Mouse (Mus musculus) adrenal gland, adult 10 weeks (tissue): ENCODE results near the gene Sppl3. TPM values are rescaled to one million over a fixed set of nuclear protein-coding genes. Genes with fewer than 3 reads are reported as not detected.

Experiments used
- polyA plus RNA-seq: library from polyadenylated mRNA; stranded (reverse); fragments of 350-450 nt; fragmentation: Illumina TruSeq; extraction: RNeasy Lipid Tissue Mini Kit (QIAGEN cat#74804); gene quantifications from one replicate; pipeline ENCODE4 v1.2.3, GENCODE M21; 2014; ENCODE audit warnings: low read depth, low replicate concordance

Sppl3 gene
- polyA plus RNA-seq: 59.7 TPM

GRCm38 (mm10) chr5:115010577-115011216 is at the start of gene Sppl3:
Gene Sppl3 (plus strand): TSS chr5:115011137.

GRCm38 (mm10) chr5:114970824-114971227 is 40.1 kb upstream of the Sppl3 start, which contains the start of gene Hnf1a:
Gene Hnf1a (minus strand): TSS chr5:114971094.

GRCm38 (mm10) chr5:115098195-115098594 is 87.3 kb downstream of the Sppl3 start, which contains the start of gene Gm10401:
Gene Gm10401 (minus strand): TSS chr5:115098295.

GRCm38 (mm10) chr5:115118961-115119570 is 108.1 kb downstream of the Sppl3 start, which contains the start of gene Acads:
Gene Acads (minus strand): TSS chr5:115119346.

GRCm38 (mm10) chr5:115134234-115135165 is 123.6 kb downstream of the Sppl3 start, which contains the start of gene Unc119b:
Gene Unc119b (minus strand): TSS chr5:115134975.

Other genes starting within 250 kb of the Sppl3 start
- 46.3 TPM for gene Ankrd13a, start 236.5 kb upstream of the Sppl3 start, polyA plus RNA-seq
- 19.1 TPM for gene Git2, start 235.6 kb upstream of the Sppl3 start, polyA plus RNA-seq
- 49.1 TPM for gene 1500011B03Rik, start 187.7 kb upstream of the Sppl3 start, polyA plus RNA-seq
- gene 4930519G04Rik, start 157.5 kb upstream of the Sppl3 start, polyA plus RNA-seq: not detected
- not detected for gene Gm9936, start 152.5 kb upstream of the Sppl3 start, polyA plus RNA-seq
- 34.3 TPM for gene Oasl2, start 114.2 kb upstream of the Sppl3 start, polyA plus RNA-seq
- gene Oasl1, start 87.9 kb upstream of the Sppl3 start, polyA plus RNA-seq: not detected
- 1.5 TPM for gene 2210016L21Rik, start 69.0 kb upstream of the Sppl3 start, polyA plus RNA-seq
- not detected for gene Hnf1a, start 40.0 kb upstream of the Sppl3 start, polyA plus RNA-seq
- gene Gm10401, start 87.2 kb downstream of the Sppl3 start, polyA plus RNA-seq: not detected
- gene Acads, start 108.2 kb downstream of the Sppl3 start, polyA plus RNA-seq: 4.9 TPM
- 6.2 TPM for gene Unc119b, start 123.8 kb downstream of the Sppl3 start, polyA plus RNA-seq
- gene Mlec, start 147.0 kb downstream of the Sppl3 start, polyA plus RNA-seq: 156 TPM
- 1.4 TPM for gene Cabp1, start 183.2 kb downstream of the Sppl3 start, polyA plus RNA-seq
- 12.1 TPM for gene Pop5, start 224.7 kb downstream of the Sppl3 start, polyA plus RNA-seq